In genomic region chr17:45777431-45777830, GRCm38 (mm10) we compare ENCODE assay signal across 22 mouse cellular contexts. TPM values are rescaled to one million over a fixed set of nuclear protein-coding genes. Genes with fewer than 3 reads are reported as not detected.
DNase-seq lines count a peak whose midpoint lies in the region; ATAC-seq and TF ChIP-seq lines count a peak whose summit lies in the region.
"Had no signal": no experiment of that assay in that cellular context is flagged by ENCODE, and none has a peak within 500 bp of the region (broad histone marks: within the 10 kb centered on the region; RNA-seq: fewer than 3 reads in every experiment).

No protein-coding gene starts in this region.

- H3K27ac ChIP-seq in gastrocnemius, adult 2 months: no peak overlapping the region
- H3K27ac ChIP-seq: embryonic facial prominence, embryonic 13.5 days; forebrain, embryonic 12.5 days; heart, embryonic 13.5 days; hindbrain, embryonic 15.5 days had no signal

- peak; percentile 15 for DNase-seq in gastrocnemius, adult 2 months
- DNase-seq in gastrocnemius, adult 8-10 months (ENCODE audit: low spot score in 2 of 2): no peak
- peak; percentile 42 to 58 for DNase-seq in thymus, adult 18-20 months
- peak; percentile 69 for DNase-seq in thymus, postnatal 14 days
- no peak for DNase-seq in neural tube, embryonic 10.5 days (ENCODE audit: extremely low spot score, low spot score)
- no peak for DNase-seq in adrenal gland, postnatal 25 days
- DNase-seq: adrenal gland, postnatal 10 days; B cell, adult 2 months; cerebellum, adult 11-12 months; cerebellum, adult 9-10 months; cerebellum, postnatal 36 days; gastrocnemius, postnatal 36 days; heart, adult 11 months; heart, postnatal 36 days had no signal

- no peak for TF ChIP-seq CTCF in gastrocnemius, adult 2 months (IDR thresholded peaks at IDR 0.05)

- ATAC-seq in megakaryocyte progenitor cell, adult 5-6 weeks (replicated peaks; ENCODE audit: poor library complexity): no peak
- ATAC-seq: CD4-positive, CD25-positive, alpha-beta regulatory T cell, adult 4 months; forebrain, embryonic 16.5 days had no signal

- H3K4me3 ChIP-seq in gastrocnemius, adult 2 months: no peak overlapping the region
- H3K4me3 ChIP-seq: embryonic facial prominence, embryonic 13.5 days; forebrain, embryonic 12.5 days; heart, embryonic 13.5 days; hindbrain, embryonic 15.5 days had no signal

- intact Hi-C loops in gastrocnemius, adult 2 months (cut with DNase I): no loop called here

RNA-seq across cellular contexts. Expression of gene 1600014C23Rik, which starts 43.8 kb away (rescaled TPM):
- under 1 TPM in 1 of 2 experiments, not detected in 1; 0.50 TPM for total RNA-seq in gastrocnemius, adult 2 months (2021)
- under 1 TPM in 1 of 4 experiments, not detected in 3; 0.92 TPM for total RNA-seq in gastrocnemius, adult 8-10 months (2022)
- not detected in 2 replicates for total RNA-seq in adrenal gland, postnatal 25 days (2021)
- total RNA-seq in megakaryocyte progenitor cell, adult 5-6 weeks (2015): not detected in 2 replicates
- not detected in 2 replicates for total RNA-seq in megakaryocyte progenitor cell, adult 5-6 weeks (2017)
- total RNA-seq: adrenal gland, postnatal 10 days; gastrocnemius, adult 18-20 months; gastrocnemius, postnatal 36 days; heart, postnatal 36 days had no signal

Comparison
In these comparisons a context has a peak if more than half of its experiments do, and no peak if none do; other contexts are left out.
1. DNase-seq: peak in gastrocnemius, adult 2 months (single experiment), thymus, adult 18-20 months (2 of 2) and thymus, postnatal 14 days (single experiment); none in gastrocnemius, adult 8-10 months (0 of 2), neural tube, embryonic 10.5 days (single experiment) and adrenal gland, postnatal 25 days (single experiment).